Mouse (Mus musculus): ENCODE measurements at regions not wholly inside any gene's neighbourhood (a gene's known extent, or its start where the extent isn't known, plus 50 kb on each side); places are given as distances from the start of the nearest gene placed in this dataset.

GRCm38 (mm10) chr16:27507212-27507611 is 118.5 kb downstream of the Ccdc50 start:
- no peak for DNase-seq (ENCODE audit: low read depth, low spot score)

GRCm38 (mm10) chr16:27523527-27524121 is 135.0 kb downstream of the Ccdc50 start:
- DNase-seq (ENCODE audit: low read depth, low spot score), result peak; percentile 93

GRCm38 (mm10) chr16:27526669-27527068 is 138.0 kb downstream of the Ccdc50 start:
- DNase-seq (ENCODE audit: low read depth, low spot score), result peak; percentile 39

GRCm38 (mm10) chr16:27530634-27531033 is 142.0 kb downstream of the Ccdc50 start:
- no peak for DNase-seq (ENCODE audit: low read depth, low spot score)

Data from brain, adult 2 months (tissue).